Mouse (Mus musculus) WW6 (cell line): ENCODE results near the gene Sytl2.
A peak's percentile ranks its signal among the peaks of the same experiment; 100 is the strongest.

Experiments
- DNase-seq: peaks from one replicate; pipeline ENCODE4 v3.0.0-alpha.2; 2013; ENCODE audit warnings: low read depth, low spot score

Gene Sytl2

GRCm38 (mm10) chr7:90301942-90302646, at the start of gene Sytl2:
TSS of gene Sytl2 (plus strand) at chr7:90302252.
- DNase-seq: peak; percentile 7

GRCm38 (mm10) chr7:90252946-90253345, 49.1 kb upstream of the Sytl2 start:
- peak; percentile 22 for DNase-seq

- DNase-seq: no peak
These were observed 43.4 kb upstream of the Sytl2 start for GRCm38 (mm10) chr7:90258701-90259100.

GRCm38 (mm10) chr7:90259899-90260298, 42.2 kb upstream of the Sytl2 start:
- no peak for DNase-seq

- no peak for DNase-seq
These were observed 40.0 kb upstream of the Sytl2 start for GRCm38 (mm10) chr7:90261902-90262599.

- DNase-seq: peak; percentile 71
These were observed 36.6 kb upstream of the Sytl2 start, which contains the start of gene Ccdc83 for GRCm38 (mm10) chr7:90265289-90265970. TSS of gene Ccdc83 (minus strand) at chr7:90265777.

- no peak for DNase-seq
These were observed 31.9 kb upstream of the Sytl2 start for GRCm38 (mm10) chr7:90270141-90270540.

GRCm38 (mm10) chr7:90274561-90275100, 27.4 kb upstream of the Sytl2 start:
- no peak for DNase-seq

GRCm38 (mm10) chr7:90277246-90277645, 24.8 kb upstream of the Sytl2 start:
- DNase-seq: no peak

- DNase-seq: no peak
These were observed 24.3 kb upstream of the Sytl2 start for GRCm38 (mm10) chr7:90277769-90278168.

- DNase-seq: no peak
These were observed 22.9 kb upstream of the Sytl2 start for GRCm38 (mm10) chr7:90279136-90279535.

GRCm38 (mm10) chr7:90280274-90280875, 21.7 kb upstream of the Sytl2 start:
- no peak for DNase-seq

GRCm38 (mm10) chr7:90280878-90281277, 21.2 kb upstream of the Sytl2 start:
- no peak for DNase-seq

GRCm38 (mm10) chr7:90281759-90282546, 20.1 kb upstream of the Sytl2 start:
- DNase-seq: no peak

GRCm38 (mm10) chr7:90282786-90283185, 19.3 kb upstream of the Sytl2 start:
- no peak for DNase-seq

- no peak for DNase-seq
These were observed 17.3 kb upstream of the Sytl2 start for GRCm38 (mm10) chr7:90284793-90285192.

GRCm38 (mm10) chr7:90291885-90292284, 10.2 kb upstream of the Sytl2 start:
- no peak for DNase-seq

- DNase-seq: peak; percentile 14
These were observed 848 bp downstream of the Sytl2 start for GRCm38 (mm10) chr7:90302647-90303552.

GRCm38 (mm10) chr7:90306079-90306478, 4.0 kb downstream of the Sytl2 start:
- no peak for DNase-seq

- DNase-seq: no peak
These were observed 4.9 kb downstream of the Sytl2 start for GRCm38 (mm10) chr7:90306968-90307367.
